Mouse (Mus musculus): Measurements from ENCODE around the gene Ppp6r3. TPM values are rescaled to one million over a fixed set of nuclear protein-coding genes. Genes with fewer than 3 reads are reported as not detected.

Ppp6r3 gene
- total and polyA plus RNA-seq, 2 experiments from 2014 or later, result 32.3 to 111 TPM

- 95% methylated on average over 10 of the region's 10 CpGs for WGBS
- H3K9ac ChIP-seq (replicated peaks; ENCODE audit: low read length, poor library complexity, severe bottlenecking), result no peak overlapping the region
- TF ChIP-seq CTCF (IDR thresholded peaks at IDR 0.05), result no peak
These were observed 38.4 kb upstream of the Ppp6r3 start for GRCm38 (mm10) chr19:3613991-3614390.

GRCm38 (mm10) chr19:3612534-3613273, 37.2 kb upstream of the Ppp6r3 start:
- DNase-seq (ENCODE audit: low spot score) (no peak), ATAC-seq (ENCODE audit: low FRiP score) (no peak)
- no peak for TF ChIP-seq CTCF (IDR thresholded peaks at IDR 0.05)
- no peaks in the 10 kb centered on the region for H3K9me3 ChIP-seq (ENCODE audit: low read length)
- no peaks in the 10 kb centered on the region for H3K4me1 ChIP-seq (ENCODE audit: insufficient read depth, low read length)
- H3K9ac ChIP-seq (replicated peaks; ENCODE audit: low read length, poor library complexity, severe bottlenecking), result no peak overlapping the region
- no peaks in the 10 kb centered on the region for H3K27me3 ChIP-seq (ENCODE audit: insufficient read depth, low read length)
- 92% methylated on average over 4 of the region's 4 CpGs for WGBS
- H3K27ac ChIP-seq (ENCODE audit: low read depth, low read length), result no peak overlapping the region
- H3K36me3 ChIP-seq (ENCODE audit: insufficient read depth, low read length), result 0 out of 2 replicates have a peak, but pooled peaks cover 2% of the 10 kb centered on the region
- H3K4me2 ChIP-seq (ENCODE audit: low read depth, low read length, poor library complexity, severe bottlenecking), result no peak overlapping the region
- H3K4me3 ChIP-seq (ENCODE audit: low read depth, low read length), result no peak overlapping the region

More at GRCm38 (mm10) chr19:3613991-3614390, 38.4 kb upstream of the Ppp6r3 start:
- Histone ChIP-seq H3K9me3 (ENCODE audit: low read length) (no peaks in the 10 kb centered on the region), H3K27me3 (ENCODE audit: insufficient read depth, low read length) (no peaks in the 10 kb centered on the region), H3K4me2 (ENCODE audit: low read depth, low read length, poor library complexity, severe bottlenecking) (no peak overlapping the region), H3K4me3 (ENCODE audit: low read depth, low read length) (no peak overlapping the region), H3K4me1 (ENCODE audit: insufficient read depth, low read length) (no peaks in the 10 kb centered on the region), H3K36me3 (ENCODE audit: insufficient read depth, low read length) (0 out of 2 replicates have a peak, but pooled peaks cover 2% of the 10 kb centered on the region), H3K27ac (ENCODE audit: low read depth, low read length) (no peak overlapping the region)
- DNase-seq (ENCODE audit: low spot score) (no peak), ATAC-seq (ENCODE audit: low FRiP score) (no peak)

GRCm38 (mm10) chr19:3611730-3612129, 36.2 kb upstream of the Ppp6r3 start:
- DNase-seq (ENCODE audit: low spot score) (no peak), ATAC-seq (ENCODE audit: low FRiP score) (no peak)
- Histone ChIP-seq H3K27me3 (ENCODE audit: insufficient read depth, low read length) (no peaks in the 10 kb centered on the region), H3K4me1 (ENCODE audit: insufficient read depth, low read length) (no peaks in the 10 kb centered on the region), H3K36me3 (ENCODE audit: insufficient read depth, low read length) (0 out of 2 replicates have a peak, but pooled peaks cover 2% of the 10 kb centered on the region), H3K4me2 (ENCODE audit: low read depth, low read length, poor library complexity, severe bottlenecking) (no peak overlapping the region), H3K4me3 (ENCODE audit: low read depth, low read length) (no peak overlapping the region), H3K27ac (ENCODE audit: low read depth, low read length) (no peak overlapping the region), H3K9me3 (ENCODE audit: low read length) (no peaks in the 10 kb centered on the region), H3K9ac (replicated peaks; ENCODE audit: low read length, poor library complexity, severe bottlenecking) (no peak overlapping the region)
- no peak for TF ChIP-seq CTCF (IDR thresholded peaks at IDR 0.05)
- 91% methylated on average over 8 of the region's 8 CpGs for whole genome bisulfite sequencing

GRCm38 (mm10) chr19:3610886-3611285, 35.3 kb upstream of the Ppp6r3 start:
- H3K36me3 ChIP-seq (ENCODE audit: insufficient read depth, low read length), result 0 out of 2 replicates have a peak, but pooled peaks cover 2% of the 10 kb centered on the region
- no peak overlapping the region for H3K4me2 ChIP-seq (ENCODE audit: low read depth, low read length, poor library complexity, severe bottlenecking)
- DNase-seq (ENCODE audit: low spot score) (peak; percentile 27), ATAC-seq (ENCODE audit: low FRiP score) (no peak)
- no peaks in the 10 kb centered on the region for H3K4me1 ChIP-seq (ENCODE audit: insufficient read depth, low read length)
- H3K9me3 ChIP-seq (ENCODE audit: low read length), result no peaks in the 10 kb centered on the region
- no peak overlapping the region for H3K27ac ChIP-seq (ENCODE audit: low read depth, low read length)
- no peak overlapping the region for H3K4me3 ChIP-seq (ENCODE audit: low read depth, low read length)
- 98% methylated on average over 2 of the region's 2 CpGs for WGBS
- H3K9ac ChIP-seq (replicated peaks; ENCODE audit: low read length, poor library complexity, severe bottlenecking), result no peak overlapping the region
- no peak for TF ChIP-seq CTCF (IDR thresholded peaks at IDR 0.05)
- H3K27me3 ChIP-seq (ENCODE audit: insufficient read depth, low read length), result no peaks in the 10 kb centered on the region

GRCm38 (mm10) chr19:3609826-3610225, 34.3 kb upstream of the Ppp6r3 start:
- Histone ChIP-seq H3K27me3 (ENCODE audit: insufficient read depth, low read length) (no peaks in the 10 kb centered on the region), H3K9me3 (ENCODE audit: low read length) (no peaks in the 10 kb centered on the region), H3K4me2 (ENCODE audit: low read depth, low read length, poor library complexity, severe bottlenecking) (no peak overlapping the region), H3K4me3 (ENCODE audit: low read depth, low read length) (no peak overlapping the region), H3K9ac (replicated peaks; ENCODE audit: low read length, poor library complexity, severe bottlenecking) (no peak overlapping the region), H3K4me1 (ENCODE audit: insufficient read depth, low read length) (no peaks in the 10 kb centered on the region), H3K36me3 (ENCODE audit: insufficient read depth, low read length) (0 out of 2 replicates have a peak, but pooled peaks cover 2% of the 10 kb centered on the region), H3K27ac (ENCODE audit: low read depth, low read length) (0 out of 2 replicates have a peak overlapping the region, but pooled peaks have one; percentile 12)
- 89% methylated on average over 10 of the region's 10 CpGs for WGBS
- DNase-seq (ENCODE audit: low spot score) (no peak), ATAC-seq (ENCODE audit: low FRiP score) (no peak)
- no peak for TF ChIP-seq CTCF (IDR thresholded peaks at IDR 0.05)

- Histone ChIP-seq H3K4me2 (ENCODE audit: low read depth, low read length, poor library complexity, severe bottlenecking) (no peak overlapping the region), H3K4me1 (ENCODE audit: insufficient read depth, low read length) (no peaks in the 10 kb centered on the region), H3K4me3 (ENCODE audit: low read depth, low read length) (no peak overlapping the region), H3K27ac (ENCODE audit: low read depth, low read length) (no peak overlapping the region), H3K9ac (replicated peaks; ENCODE audit: low read length, poor library complexity, severe bottlenecking) (no peak overlapping the region), H3K27me3 (ENCODE audit: insufficient read depth, low read length) (no peaks in the 10 kb centered on the region), H3K9me3 (ENCODE audit: low read length) (no peaks in the 10 kb centered on the region), H3K36me3 (ENCODE audit: insufficient read depth, low read length) (peaks cover 3% of the 10 kb centered on the region; the same call in 1 of the 2 replicates)
- 92% methylated on average over 5 of the region's 5 CpGs for WGBS
- TF ChIP-seq CTCF (IDR thresholded peaks at IDR 0.05), result no peak
- DNase-seq (ENCODE audit: low spot score), result no peak
- ATAC-seq (ENCODE audit: low FRiP score), result no peak
These were observed 18.8 kb upstream of the Ppp6r3 start for GRCm38 (mm10) chr19:3594316-3594715.

Measured in midbrain, postnatal 0 days (tissue).